Mouse (Mus musculus) urinary bladder, postnatal 14 days (tissue): ENCODE results near the gene Nlrp5.
"Not testable (repeated sequence)": the region's sequence is repeated elsewhere in the genome, so short reads cannot be mapped to it uniquely, and the experiment has no call there.

Source experiments
- DNase-seq: peaks from one replicate; pipeline ENCODE4 v3.0.0; 2021; ENCODE audit warnings: low spot score

The Nlrp5 gene

DNA sequence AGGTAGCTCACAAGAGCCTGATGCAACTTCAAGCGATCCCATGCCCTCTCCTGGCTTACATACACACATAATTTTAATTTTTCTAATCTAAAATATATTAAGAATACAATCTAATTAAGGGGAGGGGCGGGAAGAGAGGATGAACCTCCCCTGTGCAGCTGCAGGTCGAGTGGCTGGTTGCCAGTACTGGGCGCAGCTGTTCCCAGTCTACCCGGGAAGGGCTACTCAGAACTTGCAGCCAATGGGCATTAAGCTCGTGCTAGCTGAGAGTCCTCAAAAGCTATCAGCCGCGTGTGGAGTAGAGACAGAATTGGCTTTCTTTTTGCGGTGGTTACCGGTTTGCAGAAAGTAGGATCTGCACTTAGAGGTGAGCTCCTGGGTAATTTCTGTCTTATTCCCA lies at the start of gene Nlrp5:
Nlrp5 (plus strand) TSS at position 301 of the 400 bp plus-strand sequence.
- DNase-seq = no peak

DNA sequence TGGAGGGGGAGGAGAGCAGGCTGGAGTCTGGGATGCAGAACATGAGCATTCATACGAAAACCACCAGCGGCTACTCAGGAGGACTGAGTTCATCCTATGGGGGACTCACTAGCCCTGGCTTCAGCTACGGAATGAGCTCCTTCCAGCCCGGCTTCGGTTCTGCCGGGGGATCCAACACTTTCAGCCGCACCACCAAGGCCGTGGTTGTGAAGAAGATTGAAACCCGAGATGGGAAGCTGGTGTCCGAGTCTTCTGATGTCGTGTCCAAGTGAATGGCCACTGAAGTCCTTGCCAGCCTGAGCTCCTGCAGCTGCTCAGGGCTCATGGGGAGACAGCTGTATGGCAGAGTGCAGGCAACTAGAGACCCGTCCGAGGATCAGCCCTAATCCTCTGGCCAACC lies 27.4 kb upstream of the Nlrp5 start:
- not testable (repeated sequence) for DNase-seq

DNA sequence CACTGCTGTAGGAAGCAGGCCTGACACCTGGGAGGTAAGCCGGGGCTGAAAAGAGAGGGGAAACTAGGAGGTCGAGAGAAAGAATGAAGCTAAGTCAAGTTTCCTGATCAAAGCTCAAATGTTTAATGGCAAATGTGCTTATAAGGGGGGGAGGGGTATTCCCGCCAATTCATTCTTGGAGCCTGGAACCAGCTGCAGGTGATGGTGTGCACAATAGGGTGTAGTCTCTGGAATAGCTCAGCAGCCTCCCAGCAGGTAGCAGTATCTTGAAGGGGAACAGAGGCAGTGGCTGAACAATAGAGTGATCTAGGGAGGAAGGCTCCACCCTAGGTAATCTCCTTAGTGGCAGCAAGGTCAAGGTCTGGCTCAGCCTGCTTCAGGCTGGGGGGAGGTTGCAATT lies 84.5 kb downstream of the Nlrp5 start:
- DNase-seq = not testable (repeated sequence)

DNA sequence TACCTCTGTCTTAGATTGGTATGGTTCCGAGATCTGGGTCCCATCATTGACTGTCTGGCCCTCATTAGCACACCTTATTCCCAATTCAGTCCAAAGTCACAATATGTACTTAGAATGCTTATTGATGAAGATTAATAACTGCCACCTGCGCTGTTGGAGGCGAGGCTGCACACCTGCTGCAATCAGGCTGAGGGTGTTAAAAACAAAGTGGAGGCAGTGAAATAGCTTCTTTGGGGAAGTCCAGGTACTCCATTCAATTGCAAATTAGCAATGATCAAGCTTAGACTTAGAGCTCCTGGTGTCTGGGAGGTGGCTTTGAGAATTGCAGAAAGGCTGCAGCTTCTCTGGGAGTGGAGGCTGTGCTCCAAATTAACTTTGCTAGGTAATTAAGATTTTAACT lies 85.1 kb downstream of the Nlrp5 start:
- not testable (repeated sequence) for DNase-seq

DNA sequence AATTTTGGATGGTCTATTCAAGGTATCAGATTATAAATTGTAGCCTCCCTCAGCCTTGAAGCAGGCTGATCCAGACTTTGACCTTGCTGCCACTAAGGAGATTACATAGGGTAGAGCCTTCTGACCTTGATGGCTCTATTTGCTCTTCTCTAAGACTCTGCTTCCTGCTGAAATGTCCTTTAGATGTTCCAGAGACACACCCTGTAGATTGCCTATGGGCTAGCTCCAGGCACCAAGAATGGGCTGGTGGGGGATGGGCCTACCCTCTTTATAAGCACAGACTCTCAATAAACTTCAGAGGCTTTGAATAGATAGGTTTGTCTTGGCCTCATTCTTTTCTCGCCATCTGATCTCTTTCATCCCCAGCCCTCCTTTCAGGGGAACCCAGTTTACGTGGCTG lies 87.2 kb downstream of the Nlrp5 start:
- DNase-seq = not testable (repeated sequence)
